ENCODE assay signal across 18 mouse cellular contexts in genomic region chr16:96753164-96753780, GRCm38 (mm10).
DNase-seq lines count a peak whose midpoint lies in the region; ATAC-seq and TF ChIP-seq lines count a peak whose summit lies in the region.
"Had no signal": no experiment of that assay in that cellular context is flagged by ENCODE, and none has a peak within 500 bp of the region (broad histone marks: within the 10 kb centered on the region; RNA-seq: fewer than 3 reads in every experiment).

No protein-coding gene starts in this region.

- H3K27ac ChIP-seq in hindbrain, embryonic 15.5 days (replicated peaks), result peak overlapping the region; percentile 63; the same call in 1 of the 2 replicates
- H3K27ac ChIP-seq in hindbrain, embryonic 12.5 days, result no peak overlapping the region
- no peak overlapping the region for H3K27ac ChIP-seq in lung, embryonic 14.5 days (ENCODE audit: low read depth)
- H3K27ac ChIP-seq in cortical plate, adult 2 months (ENCODE audit: insufficient read depth, low read length), result no peak overlapping the region
- H3K27ac ChIP-seq: heart, embryonic 10.5 days; limb, embryonic 13.5 days; liver, embryonic 13.5 days; lung, embryonic 15.5 days; neural tube, embryonic 12.5 days had no signal

- H3K36me3 ChIP-seq in hindbrain, embryonic 15.5 days, result no peaks in the 10 kb centered on the region
- H3K36me3 ChIP-seq in hindbrain, embryonic 12.5 days, result no peaks in the 10 kb centered on the region
- H3K36me3 ChIP-seq in lung, embryonic 14.5 days (ENCODE audit: insufficient read depth), result no peaks in the 10 kb centered on the region
- H3K36me3 ChIP-seq: heart, embryonic 10.5 days; limb, embryonic 13.5 days; liver, embryonic 13.5 days; lung, embryonic 15.5 days; neural tube, embryonic 12.5 days had no signal

- H3K4me2 ChIP-seq in hindbrain, embryonic 15.5 days, result no peak overlapping the region
- H3K4me2 ChIP-seq in hindbrain, embryonic 12.5 days (replicated peaks), result no peak overlapping the region
- H3K4me2 ChIP-seq in lung, embryonic 14.5 days, result no peak overlapping the region
- H3K4me2 ChIP-seq: limb, embryonic 13.5 days; liver, embryonic 13.5 days; lung, embryonic 15.5 days; neural tube, embryonic 12.5 days had no signal

- H3K9me3 ChIP-seq in hindbrain, embryonic 15.5 days, result no peaks in the 10 kb centered on the region
- no peaks in the 10 kb centered on the region for H3K9me3 ChIP-seq in hindbrain, embryonic 12.5 days (replicated peaks)
- H3K9me3 ChIP-seq in lung, embryonic 14.5 days (ENCODE audit: low read depth, low read length), result no peaks in the 10 kb centered on the region
- H3K9me3 ChIP-seq: heart, embryonic 10.5 days; limb, embryonic 13.5 days; liver, embryonic 13.5 days; lung, embryonic 15.5 days; neural tube, embryonic 12.5 days had no signal

- H3K27me3 ChIP-seq in hindbrain, embryonic 15.5 days, result no peaks in the 10 kb centered on the region
- H3K27me3 ChIP-seq in hindbrain, embryonic 12.5 days, result no peaks in the 10 kb centered on the region
- 0 out of 2 replicates have a peak, but pooled peaks cover 2% of the 10 kb centered on the region for H3K27me3 ChIP-seq in lung, embryonic 14.5 days (ENCODE audit: insufficient read depth, low read length)
- H3K27me3 ChIP-seq: lung, embryonic 15.5 days; neural tube, embryonic 12.5 days had no signal

- 70% methylated on average over 2 of the region's 2 CpGs for WGBS in hindbrain, embryonic 15.5 days
- WGBS in hindbrain, embryonic 12.5 days, result 82% methylated on average over 2 of the region's 2 CpGs
- WGBS in lung, embryonic 14.5 days, result 62% methylated on average over 2 of the region's 2 CpGs

- peak; percentile 3 for DNase-seq in lung, embryonic 14.5 days
- no peak for DNase-seq in lung, postnatal 36 days
- DNase-seq in brain, adult 2 months (ENCODE audit: low read depth, low spot score), result peak; percentile 58
- DNase-seq in adrenal gland, postnatal 36 days, result no peak
- DNase-seq: adrenal gland, adult 2 months; embryo, embryonic 11 days; gastrocnemius, postnatal 25 days; kidney, adult 8-10 months; kidney, postnatal 36 days; liver, embryonic 13.5 days; thymus, postnatal 36 days had no signal

- 0 out of 2 replicates have a peak, but pooled peaks have one; percentile 15 for TF ChIP-seq CTCF in lung, embryonic 14.5 days (IDR thresholded peaks at IDR 0.05; ENCODE audit: low read depth)
- TF ChIP-seq CTCF in cortical plate, adult 2 months (IDR thresholded peaks at IDR 0.05; ENCODE audit: extremely low read depth, insufficient read depth, low read length), result 0 out of 2 replicates have a peak, but pooled peaks have one; percentile 4

- H3K9ac ChIP-seq in hindbrain, embryonic 15.5 days, result no peak overlapping the region
- H3K9ac ChIP-seq in hindbrain, embryonic 12.5 days, result no peak overlapping the region
- H3K9ac ChIP-seq in lung, embryonic 14.5 days, result no peak overlapping the region
- H3K9ac ChIP-seq: limb, embryonic 13.5 days; liver, embryonic 13.5 days; lung, embryonic 15.5 days; neural tube, embryonic 12.5 days had no signal

- no peak overlapping the region for H3K4me3 ChIP-seq in hindbrain, embryonic 15.5 days
- H3K4me3 ChIP-seq in hindbrain, embryonic 12.5 days, result no peak overlapping the region
- H3K4me3 ChIP-seq in lung, embryonic 14.5 days (ENCODE audit: low read depth, low read length), result no peak overlapping the region
- no peak overlapping the region for H3K4me3 ChIP-seq in cortical plate, adult 2 months (ENCODE audit: insufficient read depth, low read length)
- H3K4me3 ChIP-seq: heart, embryonic 10.5 days; limb, embryonic 13.5 days; liver, embryonic 13.5 days; lung, embryonic 15.5 days; neural tube, embryonic 12.5 days had no signal

- peaks cover 41% of the 10 kb centered on the region for H3K4me1 ChIP-seq in hindbrain, embryonic 15.5 days (replicated peaks)
- H3K4me1 ChIP-seq in hindbrain, embryonic 12.5 days, result peaks cover 28% of the 10 kb centered on the region
- H3K4me1 ChIP-seq in lung, embryonic 14.5 days (ENCODE audit: insufficient read depth), result no peaks in the 10 kb centered on the region
- H3K4me1 ChIP-seq in cortical plate, adult 2 months (ENCODE audit: control insufficient read depth, insufficient read depth, low read length), result peaks cover 19% of the 10 kb centered on the region; the same call in 1 of the 2 replicates
- H3K4me1 ChIP-seq: liver, embryonic 13.5 days; lung, embryonic 15.5 days had no signal

- no peak for ATAC-seq in hindbrain, embryonic 15.5 days (ENCODE audit: low FRiP score, low read depth)
- no peak for ATAC-seq in hindbrain, embryonic 12.5 days (ENCODE audit: low FRiP score)
- no peak for ATAC-seq in lung, embryonic 14.5 days (ENCODE audit: insufficient read depth)

- TF ChIP-seq POLR2A in cortical plate, adult 2 months (IDR thresholded peaks at IDR 0.05; ENCODE audit: extremely low read depth, insufficient read depth, low read length), result no peak

Comparison
In these comparisons a context has a peak if more than half of its experiments do, and no peak if none do; other contexts are left out.
1. DNase-seq: peak in lung, embryonic 14.5 days (single experiment) and brain, adult 2 months (single experiment); none in lung, postnatal 36 days (single experiment) and adrenal gland, postnatal 36 days (0 of 2).